Mouse (Mus musculus) limb, embryonic 10.5 days (tissue): Measurements from ENCODE around the gene Pou6f1. TPM values are rescaled to one million over a fixed set of nuclear protein-coding genes. Genes with fewer than 3 reads are reported as not detected.

ENCODE experiments used
- microRNA-seq: library from miRNA; unstranded; fragments of <30 nt; microRNA quantifications from one replicate; pipeline ENCODE4, GENCODE M21; 2017
- polyA plus RNA-seq: library from polyadenylated mRNA; unstranded; fragments of >200 nt; fragmentation: Nextera tagmentation; extraction: Ambion mirVana; gene quantifications from 2 replicates; pipeline ENCODE4 v1.2.1, GENCODE M21; 2016

Pou6f1 gene
- polyA plus RNA-seq, 1 experiment from 2014 or later = 2.9 TPM

Small RNA genes lying within 50 kb of the gene (microRNA-seq; reads per million reads assigned to microRNA genes)
- not detected for gene Mir6961

Other genes starting within 250 kb of the Pou6f1 start
- 0.15 and 0.29 TPM in 2 replicates for gene Methig1, start 246.8 kb downstream of the Pou6f1 start, polyA plus RNA-seq
- gene Mettl7a2, start 246.8 kb downstream of the Pou6f1 start, polyA plus RNA-seq = not detected in 2 replicates
- 0.65 TPM in 1 of 2 replicates, not detected in the other for gene Higd1c, start 235.4 kb downstream of the Pou6f1 start, polyA plus RNA-seq
- gene Gm5475, start 177.8 kb downstream of the Pou6f1 start, polyA plus RNA-seq = 0.08 and 0.11 TPM in 2 replicates
- 30.4 and 31.0 TPM in 2 replicates for gene Slc11a2, start 174.9 kb downstream of the Pou6f1 start, polyA plus RNA-seq
- gene Letmd1, start 131.0 kb downstream of the Pou6f1 start, polyA plus RNA-seq = 29.7 and 31.4 TPM in 2 replicates
- gene Csrnp2, start 104.5 kb downstream of the Pou6f1 start, polyA plus RNA-seq = 24.8 and 28.2 TPM in 2 replicates
- 29.9 and 44.5 TPM in 2 replicates for gene Tfcp2, start 48.0 kb downstream of the Pou6f1 start, polyA plus RNA-seq
- 189 and 195 TPM in 2 replicates for gene Dazap2, start 15.4 kb upstream of the Pou6f1 start, polyA plus RNA-seq
- 5.0 and 6.7 TPM in 2 replicates for gene Smagp, start 37.0 kb upstream of the Pou6f1 start, polyA plus RNA-seq
- gene Bin2, start 69.6 kb upstream of the Pou6f1 start, polyA plus RNA-seq = 2.6 and 3.5 TPM in 2 replicates
- gene Cela1, start 87.9 kb upstream of the Pou6f1 start, polyA plus RNA-seq = 0.74 and 1.7 TPM in 2 replicates
- gene Galnt6, start 129.4 kb upstream of the Pou6f1 start, polyA plus RNA-seq = 0.11 and 0.26 TPM in 2 replicates
- gene Slc4a8, start 161.8 kb upstream of the Pou6f1 start, polyA plus RNA-seq = 7.1 and 9.7 TPM in 2 replicates